Mouse (Mus musculus) midbrain, embryonic 11.5 days (tissue): ENCODE measurements at regions not wholly inside any gene's neighbourhood (a gene's known extent, or its start where the extent isn't known, plus 50 kb on each side); places are given as distances from the start of the nearest gene placed in this dataset.

ENCODE experiments used
- ATAC-seq: fragments of 200-750 bp; cut with Nextera tagmentation; 2 replicates; pipeline ENCODE4 v1.8.0; 2017; ENCODE audit warnings: moderate TSS enrichment, moderate library complexity; ENCODE audit not compliant: low FRiP score
- DNase-seq: peaks from one replicate; pipeline ENCODE4 v3.0.0; 2015; ENCODE audit warnings: low spot score; ENCODE audit errors: missing footprints
- H3K27ac ChIP-seq: fragments of 300-500 bp; sonication (generic); 2 replicates; pipeline ENCODE4 v1.5.1; 2014; ENCODE audit warnings: low read depth, low read length
- H3K27me3 ChIP-seq: fragments of 300-500 bp; sonication (generic); 2 replicates; pipeline ENCODE4 v1.6.1; 2014; ENCODE audit warnings: mild to moderate bottlenecking, low read length, moderate library complexity, mixed read lengths; ENCODE audit not compliant: control insufficient read depth, insufficient read depth
- H3K36me3 ChIP-seq: fragments of 300-500 bp; sonication (generic); 2 replicates; pipeline ENCODE4 v1.6.1; 2014; ENCODE audit warnings: mild to moderate bottlenecking, low read length, moderate library complexity, mixed read lengths; ENCODE audit not compliant: control insufficient read depth, insufficient read depth
- H3K4me1 ChIP-seq: fragments of 300-500 bp; sonication (generic); 2 replicates; pipeline ENCODE4 v1.6.1; 2014; ENCODE audit warnings: low read length; ENCODE audit not compliant: control insufficient read depth, insufficient read depth
- H3K4me2 ChIP-seq: fragments of 300-500 bp; sonication (generic); 2 replicates; pipeline ENCODE4 v1.6.1; 2014; ENCODE audit warnings: mild to moderate bottlenecking, moderate library complexity
- H3K4me3 ChIP-seq: fragments of 300-500 bp; sonication (generic); 2 replicates; pipeline ENCODE4 v1.5.1; 2014; ENCODE audit warnings: low read depth, low read length
- H3K9ac ChIP-seq: fragments of 300-500 bp; sonication (generic); 2 replicates; pipeline ENCODE4 v1.6.1; 2014; ENCODE audit warnings: low read length
- H3K9me3 ChIP-seq: fragments of 300-500 bp; sonication (generic); 2 replicates; pipeline ENCODE4 v1.6.1; 2016; ENCODE audit warnings: low read length; ENCODE audit not compliant: control insufficient read depth
- WGBS: fragments of 180-500 bp; shearing (Covaris S2); extraction: QIAGEN DNeasy Blood & Tissue Kit; methylation state at CpG from one replicate; pipeline ENCODE4 v1.1.7; 2014; 5-methylcytosine and 5-hydroxymethylcytosine counted together

DNA sequence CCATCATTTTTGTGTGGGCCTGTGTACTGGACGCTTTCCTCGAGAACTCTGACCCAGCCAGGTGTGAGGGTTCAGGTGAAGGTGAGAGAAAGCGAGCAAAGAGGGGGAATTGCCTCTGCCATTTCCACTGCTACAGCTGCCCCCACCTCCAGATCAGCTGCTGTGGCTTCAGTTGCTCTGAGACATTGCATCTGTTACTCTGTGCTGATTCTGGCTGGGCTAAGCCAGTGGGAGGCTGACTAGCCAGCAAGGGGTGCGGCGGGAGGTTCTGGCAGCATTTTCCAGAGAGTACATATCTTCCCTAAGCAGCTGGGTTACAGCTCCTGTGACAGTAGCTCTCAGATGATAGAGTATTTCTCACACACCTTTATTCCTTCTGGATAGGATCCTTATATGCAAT is 712.7 kb upstream of the Cdh18 start:
- no peak for DNase-seq
- Histone ChIP-seq H3K4me1 (no peaks in the 10 kb centered on the region), H3K4me2 (no peak overlapping the region), H3K4me3 (no peak overlapping the region), H3K36me3 (no peaks in the 10 kb centered on the region), H3K9me3 (no peaks in the 10 kb centered on the region), H3K27me3 (no peaks in the 10 kb centered on the region), H3K9ac (no peak overlapping the region), H3K27ac (no peak overlapping the region)
- no peak for ATAC-seq
- 83% methylated on average over 5 of the region's 5 CpGs for WGBS

DNA sequence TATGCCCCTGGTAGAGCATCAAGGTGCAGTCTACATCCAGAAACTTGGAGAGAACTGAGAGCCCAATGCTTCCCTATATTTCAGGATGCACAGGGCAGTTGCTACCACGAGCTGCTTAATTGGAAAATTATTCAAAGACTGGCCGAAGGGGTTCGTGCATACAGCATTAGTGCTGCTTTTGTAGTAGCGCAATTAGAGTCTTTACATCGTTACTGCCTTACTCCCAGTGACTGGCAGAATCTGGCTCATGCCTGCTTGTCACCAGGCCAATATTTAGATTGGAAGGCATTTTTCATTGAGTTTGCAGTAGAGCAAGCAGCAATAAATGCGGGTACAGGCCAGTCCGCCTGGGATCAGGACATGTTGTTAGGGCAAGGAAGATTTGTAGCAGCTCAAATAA is 690.3 kb upstream of the Cdh18 start:
- Histone ChIP-seq H3K36me3 (no peaks in the 10 kb centered on the region), H3K9me3 (no peaks in the 10 kb centered on the region), H3K9ac (no peak overlapping the region), H3K27ac (no peak overlapping the region), H3K4me2 (no peak overlapping the region), H3K4me3 (no peak overlapping the region), H3K4me1 (no peaks in the 10 kb centered on the region), H3K27me3 (no peaks in the 10 kb centered on the region)
- DNase-seq (no peak), ATAC-seq (no peak)
- 90% methylated on average over 7 of the region's 7 CpGs for WGBS

DNA sequence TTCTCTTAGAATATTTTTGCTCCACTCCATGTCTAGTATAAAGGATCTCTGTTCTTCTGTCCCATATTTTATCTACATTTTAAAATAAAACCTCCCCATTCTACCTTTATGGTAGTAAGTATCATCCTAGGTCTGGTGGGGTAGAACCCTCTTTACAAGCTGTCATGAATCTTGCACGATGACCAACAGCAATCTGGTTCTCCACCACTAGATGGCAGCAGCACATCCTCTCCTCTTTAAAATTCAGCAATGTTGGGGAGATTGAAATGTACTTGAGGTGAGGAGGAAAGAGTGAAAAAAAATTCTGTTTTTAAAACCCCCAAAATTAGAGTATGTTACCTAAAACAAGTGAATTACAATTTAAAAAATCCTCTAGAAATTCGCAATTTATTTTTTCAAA is 663.6 kb upstream of the Cdh18 start:
- Histone ChIP-seq H3K9me3 (no peaks in the 10 kb centered on the region), H3K27me3 (no peaks in the 10 kb centered on the region), H3K4me2 (no peak overlapping the region), H3K4me1 (no peaks in the 10 kb centered on the region), H3K9ac (no peak overlapping the region), H3K27ac (no peak overlapping the region), H3K4me3 (no peak overlapping the region), H3K36me3 (no peaks in the 10 kb centered on the region)
- 37% methylated on average over 2 of the region's 2 CpGs for WGBS
- DNase-seq (peak; percentile 96), ATAC-seq (peak; percentile 48; the same call in 1 of the 2 replicates)
